Mouse (Mus musculus): ENCODE results near the gene Id1.

Id1 gene

GRCm38 (mm10) chr2:152736090-152736601, at the start of gene Id1:
Id1 (plus strand) TSS chr2:152736251.
- peak; percentile 91 to 94 for DNase-seq (ENCODE audit: low spot score in 2 of 2)

GRCm38 (mm10) chr2:152686399-152686798, 49.7 kb upstream of the Id1 start:
- DNase-seq (ENCODE audit: low spot score in 2 of 2): no peak

- DNase-seq (ENCODE audit: low spot score in 2 of 2): peak; percentile 80 to 94
These were observed 49.2 kb upstream of the Id1 start, which contains the start of gene Mcts2 for GRCm38 (mm10) chr2:152686806-152687267. Mcts2 (plus strand) TSS chr2:152687035.

- no peak for DNase-seq (ENCODE audit: low spot score in 2 of 2)
These were observed 44.4 kb upstream of the Id1 start for GRCm38 (mm10) chr2:152691564-152692217.

- DNase-seq (ENCODE audit: low spot score in 2 of 2): peak; percentile 60 to 68
These were observed 42.8 kb upstream of the Id1 start for GRCm38 (mm10) chr2:152693233-152693632.

GRCm38 (mm10) chr2:152693735-152694134, 42.3 kb upstream of the Id1 start:
- DNase-seq (ENCODE audit: low spot score in 2 of 2): no peak

- no peak for DNase-seq (ENCODE audit: low spot score in 2 of 2)
These were observed 41.3 kb upstream of the Id1 start for GRCm38 (mm10) chr2:152694708-152695107.

- no peak for DNase-seq (ENCODE audit: low spot score in 2 of 2)
These were observed 40.0 kb upstream of the Id1 start for GRCm38 (mm10) chr2:152696016-152696415.

GRCm38 (mm10) chr2:152696476-152697164, 39.4 kb upstream of the Id1 start:
- peak; percentile 88 to 93 for DNase-seq (ENCODE audit: low spot score in 2 of 2)

GRCm38 (mm10) chr2:152700138-152700537, 35.9 kb upstream of the Id1 start:
- DNase-seq (ENCODE audit: low spot score in 2 of 2): no peak

- DNase-seq (ENCODE audit: low spot score in 2 of 2): no peak
These were observed 35.3 kb upstream of the Id1 start for GRCm38 (mm10) chr2:152700725-152701124.

GRCm38 (mm10) chr2:152703596-152704255, 32.3 kb upstream of the Id1 start:
- DNase-seq (ENCODE audit: low spot score in 2 of 2): no peak

- DNase-seq (ENCODE audit: low spot score in 2 of 2): no peak
These were observed 31.8 kb upstream of the Id1 start for GRCm38 (mm10) chr2:152704256-152704605.

GRCm38 (mm10) chr2:152704811-152705370, 31.2 kb upstream of the Id1 start:
- no peak for DNase-seq (ENCODE audit: low spot score in 2 of 2)

- peak in 1 of 2 experiments; percentile 67 for DNase-seq (ENCODE audit: low spot score in 2 of 2)
These were observed 30.0 kb upstream of the Id1 start for GRCm38 (mm10) chr2:152705993-152706571.

- DNase-seq (ENCODE audit: low spot score in 2 of 2): no peak
These were observed 28.9 kb upstream of the Id1 start for GRCm38 (mm10) chr2:152707186-152707585.

GRCm38 (mm10) chr2:152707627-152708026, 28.4 kb upstream of the Id1 start:
- peak; percentile 86 to 94 for DNase-seq (ENCODE audit: low spot score in 2 of 2)

GRCm38 (mm10) chr2:152709066-152709465, 27.0 kb upstream of the Id1 start:
- DNase-seq (ENCODE audit: low spot score in 2 of 2): no peak

- peak; percentile 70 to 74 for DNase-seq (ENCODE audit: low spot score in 2 of 2)
These were observed 19.7 kb upstream of the Id1 start for GRCm38 (mm10) chr2:152716241-152716772.

- no peak for DNase-seq (ENCODE audit: low spot score in 2 of 2)
These were observed 18.4 kb upstream of the Id1 start for GRCm38 (mm10) chr2:152717652-152718051.

GRCm38 (mm10) chr2:152718076-152718475, 18.0 kb upstream of the Id1 start:
- DNase-seq (ENCODE audit: low spot score in 2 of 2): no peak

All from urinary bladder, postnatal 36 days (tissue).